Mouse (Mus musculus) heart, adult 11 months (tissue): ENCODE measurements around the gene Tex35.

Experiments
- DNase-seq: peaks from one replicate; pipeline ENCODE4 v3.0.0; 2022

The Tex35 gene

DNA sequence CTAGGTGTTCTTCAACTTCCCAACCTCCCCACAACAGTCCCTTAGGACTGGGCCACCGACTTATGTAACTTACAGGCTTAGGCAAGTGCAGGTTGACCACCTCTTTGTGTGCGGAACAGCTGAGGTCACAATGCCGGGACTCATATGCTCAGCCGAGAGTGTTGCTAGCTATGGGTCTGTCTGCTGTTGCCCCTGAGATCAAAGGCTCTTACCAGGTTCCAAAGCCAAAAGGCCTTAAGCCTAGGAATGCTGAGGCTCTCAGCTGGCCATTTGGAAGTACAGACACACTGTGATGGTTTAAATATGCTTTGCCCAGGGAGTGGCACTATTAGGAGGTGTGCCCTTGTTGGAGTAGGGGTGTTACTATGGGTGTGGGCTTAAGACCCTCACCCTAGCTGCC is at the start of gene Tex35:
Gene Tex35, minus strand, starts transcription at position 101 of the 400 bp plus-strand sequence.
- no peak for DNase-seq

DNA sequence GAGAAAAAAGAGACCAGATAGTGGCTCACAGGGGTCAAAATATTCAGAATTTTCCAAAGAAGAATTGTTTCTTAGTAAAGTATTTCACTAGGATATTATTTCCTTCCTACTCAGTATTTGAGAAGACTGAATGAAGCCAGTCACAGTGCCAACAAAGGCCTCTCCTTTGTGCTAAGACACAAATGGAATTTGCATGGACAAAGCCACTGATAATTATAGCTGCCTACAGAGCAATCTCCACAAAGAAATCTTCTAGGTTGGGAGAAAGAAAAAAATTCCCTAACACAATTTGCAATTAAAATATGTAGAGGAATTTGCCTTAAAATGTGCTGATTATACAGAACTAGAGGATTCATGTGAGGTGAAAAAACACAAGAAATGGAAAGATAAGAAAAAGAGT is 45.3 kb upstream of the Tex35 start:
- no peak for DNase-seq

DNA sequence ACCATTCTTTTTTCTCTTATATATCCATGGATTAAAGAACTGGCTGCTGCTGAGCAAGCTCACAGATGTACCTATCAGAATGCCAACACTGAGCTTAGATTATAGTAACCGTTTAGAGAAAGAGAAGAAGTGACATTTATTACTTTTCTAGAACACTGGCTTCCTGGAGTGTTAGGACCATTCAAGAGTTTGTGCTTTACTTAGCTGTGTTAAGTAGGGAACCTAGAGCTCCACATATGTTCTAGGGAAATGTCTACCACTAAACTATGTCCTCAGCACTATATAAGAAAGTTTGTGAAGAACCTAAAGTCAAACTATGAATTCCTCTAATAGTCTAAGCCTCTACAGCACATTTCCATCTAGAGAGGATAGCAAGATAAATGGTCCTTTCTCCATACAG is 41.6 kb upstream of the Tex35 start:
- no peak for DNase-seq

DNA sequence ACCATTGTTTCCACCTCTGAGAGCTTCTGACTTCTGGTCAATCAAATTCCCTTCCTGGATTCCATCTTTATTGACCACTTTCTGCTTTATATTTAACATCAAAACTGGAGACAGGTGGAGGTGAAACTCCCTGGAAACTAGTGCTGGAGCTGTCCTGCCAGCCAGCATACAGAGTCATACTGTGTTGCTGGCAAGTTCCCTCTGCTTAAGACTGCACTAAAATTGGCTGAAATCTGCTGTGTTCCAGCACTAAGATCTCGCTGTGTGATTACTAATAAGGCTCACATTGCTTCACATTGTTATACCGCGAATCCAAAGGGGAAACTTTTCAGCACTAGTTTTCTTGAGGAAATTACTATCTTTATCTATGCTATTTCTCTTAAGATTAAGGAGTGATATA is 36.1 kb upstream of the Tex35 start:
- no peak for DNase-seq

DNA sequence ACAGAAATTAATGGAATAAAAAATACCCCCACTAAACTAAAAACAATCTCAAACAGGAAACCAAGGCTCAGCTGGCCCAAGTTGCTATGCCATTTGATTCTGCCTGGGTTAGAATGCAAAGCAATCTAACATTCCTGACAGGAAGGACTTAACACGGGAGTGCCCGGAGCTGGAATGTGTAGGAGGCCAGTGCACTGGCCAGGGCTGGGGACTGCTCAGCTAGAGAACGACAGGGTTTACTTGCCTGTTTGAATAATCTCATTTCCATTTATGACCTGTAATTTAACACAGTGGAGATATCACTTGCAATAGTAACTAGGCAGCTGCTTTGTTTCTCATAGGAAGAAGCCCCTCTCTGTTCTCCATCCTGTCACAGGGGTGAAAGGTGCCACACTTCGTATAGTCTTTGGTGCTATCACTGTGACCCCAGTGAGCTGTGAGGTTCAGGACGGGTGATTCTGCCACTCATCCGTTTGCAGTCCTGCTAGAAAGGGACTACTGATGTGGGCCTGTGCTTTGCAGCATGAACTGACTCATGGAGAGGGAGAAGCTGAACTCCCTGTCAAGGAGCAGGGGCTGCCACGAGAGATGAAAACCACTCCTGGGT is 34.9 kb upstream of the Tex35 start:
- no peak for DNase-seq

DNA sequence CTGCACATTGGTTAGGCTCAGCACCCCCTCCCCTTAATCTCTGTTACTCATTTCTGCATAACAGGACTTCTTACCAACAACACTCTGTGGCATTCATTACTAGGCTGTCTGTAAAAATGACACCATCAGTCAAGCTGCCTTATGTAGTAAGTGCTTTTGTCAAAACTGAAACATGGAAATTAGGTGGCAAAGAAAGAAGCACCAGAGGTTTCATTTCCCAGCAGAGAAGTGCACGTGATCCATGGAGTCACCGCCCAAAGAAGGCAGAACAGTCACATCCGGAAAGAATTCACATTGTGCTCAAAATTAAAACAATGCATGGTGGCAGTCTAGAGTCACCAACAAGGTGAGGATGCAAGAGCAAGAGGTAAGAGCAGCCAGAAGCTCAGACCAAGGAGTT is 32.5 kb upstream of the Tex35 start:
- no peak for DNase-seq

DNA sequence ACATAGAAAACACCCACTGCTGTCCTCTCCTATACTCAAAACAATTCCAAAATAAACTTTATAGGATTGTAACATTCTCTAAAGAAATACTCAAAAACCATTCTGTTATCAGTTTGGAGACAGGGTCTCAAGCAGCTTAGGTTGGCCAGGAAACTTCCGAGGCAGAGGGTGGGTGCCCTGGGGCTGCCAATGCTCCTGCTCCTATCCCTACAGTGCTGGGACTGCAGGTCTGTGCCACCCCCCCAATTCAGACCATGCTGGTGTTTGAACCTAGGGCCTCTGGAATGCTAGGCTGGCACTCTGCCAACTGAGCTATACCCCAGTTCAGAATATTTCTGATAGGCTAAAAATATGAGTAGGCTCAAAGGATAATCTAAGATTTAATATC is 29.4 kb upstream of the Tex35 start:
- DNase-seq, result peak; percentile 79

DNA sequence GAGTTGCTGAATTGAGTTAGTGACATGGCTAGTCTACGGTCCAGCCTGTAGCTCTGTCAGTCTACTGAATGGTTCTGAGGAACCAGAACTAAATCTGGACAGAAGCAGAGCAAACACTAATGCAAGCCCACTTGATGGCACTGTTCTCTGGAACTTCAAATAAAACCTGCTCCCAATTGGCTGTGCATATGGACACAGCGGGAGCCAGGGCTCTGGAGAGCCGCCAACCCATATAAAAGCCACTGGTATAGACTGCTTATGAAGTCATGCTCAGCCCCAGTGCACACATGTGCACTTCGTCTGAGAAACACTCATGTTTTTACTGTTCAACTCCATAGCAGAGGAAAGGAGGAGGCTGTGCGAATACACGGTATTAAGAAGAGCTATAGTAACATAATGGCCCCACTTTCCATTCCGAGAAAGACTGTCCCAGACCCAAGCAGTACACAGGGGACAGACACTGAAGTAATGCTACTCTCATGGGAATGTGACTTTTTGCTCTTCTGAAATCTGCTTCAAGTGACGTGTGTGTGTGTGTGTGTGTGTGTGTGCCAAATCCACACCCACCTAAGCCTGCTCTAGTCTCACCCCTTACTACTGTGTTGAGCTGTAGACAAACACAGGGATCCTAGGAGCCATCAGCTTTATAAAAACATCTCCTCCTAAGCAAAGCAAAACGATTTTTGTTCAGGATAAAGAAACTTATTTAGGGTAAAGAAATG is 28.8 kb upstream of the Tex35 start:
- peak; percentile 86 for DNase-seq

DNA sequence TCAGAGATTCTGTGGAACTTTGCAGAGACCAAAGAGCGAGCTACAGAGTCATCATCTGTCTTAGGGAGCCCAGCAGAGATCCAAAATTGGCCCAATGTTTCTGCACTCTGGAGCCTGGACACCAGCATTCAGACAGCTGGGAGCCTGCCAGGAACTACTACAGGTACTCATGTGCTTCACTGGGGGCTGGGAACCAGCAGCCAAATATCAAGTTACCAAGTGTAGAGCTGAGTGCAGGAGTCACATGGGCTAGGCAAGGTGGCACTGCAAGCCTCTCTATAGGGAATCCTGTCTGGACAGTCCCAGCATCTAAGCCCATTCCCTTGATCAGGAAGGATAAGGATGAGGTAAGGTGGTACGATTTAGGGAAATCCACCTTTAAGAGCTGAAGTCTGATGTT is 19.7 kb upstream of the Tex35 start:
- peak; percentile 93 for DNase-seq

DNA sequence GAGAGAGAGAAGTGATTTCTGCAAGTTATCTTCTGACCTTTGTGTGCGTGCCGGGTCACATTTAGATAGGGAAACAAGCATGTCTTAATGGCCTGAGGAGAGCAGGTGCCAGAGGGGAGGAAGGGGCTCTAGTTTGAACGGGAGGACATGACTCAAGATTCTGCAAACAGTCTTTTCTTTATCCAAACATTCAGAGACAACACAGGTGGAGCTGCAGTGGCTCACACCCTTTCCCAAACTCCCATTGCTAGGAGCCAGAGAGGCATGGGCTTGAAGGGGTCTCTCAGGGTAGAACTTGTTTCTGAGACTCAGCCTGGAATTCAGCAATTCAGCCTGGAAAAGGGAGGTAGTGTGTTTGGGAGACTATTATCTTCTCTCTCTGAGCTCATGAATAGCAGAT is 15.4 kb upstream of the Tex35 start:
- DNase-seq, result peak; percentile 73

DNA sequence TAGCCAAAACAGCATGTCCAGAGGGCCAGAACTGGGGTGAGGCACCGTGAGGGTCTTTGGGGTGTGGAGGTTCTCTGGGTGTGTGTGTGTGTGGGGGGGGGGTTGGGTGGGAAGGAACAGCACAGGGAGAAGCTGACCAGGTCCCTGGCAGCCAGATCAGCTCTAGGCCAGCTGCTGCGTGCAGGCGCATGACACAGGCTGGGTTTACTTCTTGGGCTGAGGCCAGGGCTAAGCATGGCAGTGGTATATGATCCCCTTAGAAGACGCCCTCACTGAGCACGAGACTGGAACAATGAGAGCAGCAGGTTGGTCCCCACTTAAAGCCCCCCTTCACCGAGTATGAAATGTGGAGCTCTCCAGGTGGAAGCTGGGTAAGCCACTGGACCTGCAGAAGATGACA is 10.7 kb upstream of the Tex35 start:
- peak; percentile 56 for DNase-seq

DNA sequence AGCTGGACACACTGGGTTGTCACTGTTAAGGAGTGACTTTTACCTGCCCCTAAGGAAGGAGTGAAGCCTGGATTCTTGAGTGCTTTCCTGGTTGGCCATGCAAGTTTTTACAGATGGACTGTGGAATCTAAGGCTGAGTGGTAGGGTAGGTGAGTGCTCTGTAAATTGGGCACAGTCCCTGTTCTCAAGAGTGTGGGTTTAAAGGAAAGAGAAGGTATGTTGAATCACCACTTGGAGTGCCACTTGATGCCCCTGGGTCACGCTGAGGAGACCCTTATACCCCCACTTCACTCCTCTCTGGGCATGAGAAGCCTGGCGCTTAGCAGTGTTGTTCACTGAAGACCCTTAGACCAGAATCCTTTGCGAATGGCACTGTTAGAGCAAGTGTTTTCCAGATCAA is 9.0 kb upstream of the Tex35 start:
- no peak for DNase-seq

DNA sequence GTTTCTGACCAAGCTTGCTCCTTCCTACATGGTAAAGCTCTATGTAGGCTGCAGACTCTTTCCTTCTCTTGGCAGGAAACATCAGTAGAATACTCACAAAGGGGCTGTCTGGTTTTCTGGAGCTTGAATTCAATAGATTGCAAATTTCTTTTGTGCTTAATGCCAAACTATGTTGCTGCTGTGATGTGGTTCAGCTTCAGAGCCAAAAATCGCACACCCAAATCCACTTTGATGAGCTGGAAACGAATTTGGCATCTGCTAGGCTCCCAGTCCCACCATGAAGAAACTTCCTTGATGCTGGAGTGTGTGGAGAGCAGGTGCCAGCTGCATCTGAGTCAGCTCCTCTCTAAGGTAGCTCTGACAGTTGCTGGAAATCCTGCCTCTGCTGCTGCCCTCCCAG is 6.0 kb upstream of the Tex35 start:
- no peak for DNase-seq

DNA sequence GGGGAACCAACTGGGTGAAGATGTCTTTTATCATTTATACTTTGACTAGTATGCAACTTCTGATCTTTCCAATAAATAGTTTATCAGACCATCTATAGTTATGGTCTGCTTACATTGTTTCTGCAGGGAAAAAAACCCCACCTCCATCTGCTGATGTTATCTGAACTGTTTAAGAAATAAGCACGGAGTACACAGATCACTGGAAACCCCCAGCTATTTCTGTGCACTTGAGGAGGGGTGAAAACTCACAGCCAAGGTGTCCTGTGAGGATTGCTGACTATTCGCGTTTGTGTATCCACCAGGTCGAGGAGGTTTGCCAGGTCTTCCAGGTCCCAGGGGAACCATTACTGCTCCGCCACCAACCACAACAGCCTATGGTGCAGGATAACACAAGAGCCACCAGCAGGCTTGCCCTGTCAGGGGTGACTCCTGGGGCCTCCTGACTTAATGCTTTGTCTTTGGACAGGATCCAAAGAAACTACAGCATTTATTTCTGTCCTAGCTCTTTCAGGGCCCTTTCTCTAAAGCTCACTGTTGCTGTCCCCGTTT is 1.9 kb upstream of the Tex35 start:
- DNase-seq, result no peak

DNA sequence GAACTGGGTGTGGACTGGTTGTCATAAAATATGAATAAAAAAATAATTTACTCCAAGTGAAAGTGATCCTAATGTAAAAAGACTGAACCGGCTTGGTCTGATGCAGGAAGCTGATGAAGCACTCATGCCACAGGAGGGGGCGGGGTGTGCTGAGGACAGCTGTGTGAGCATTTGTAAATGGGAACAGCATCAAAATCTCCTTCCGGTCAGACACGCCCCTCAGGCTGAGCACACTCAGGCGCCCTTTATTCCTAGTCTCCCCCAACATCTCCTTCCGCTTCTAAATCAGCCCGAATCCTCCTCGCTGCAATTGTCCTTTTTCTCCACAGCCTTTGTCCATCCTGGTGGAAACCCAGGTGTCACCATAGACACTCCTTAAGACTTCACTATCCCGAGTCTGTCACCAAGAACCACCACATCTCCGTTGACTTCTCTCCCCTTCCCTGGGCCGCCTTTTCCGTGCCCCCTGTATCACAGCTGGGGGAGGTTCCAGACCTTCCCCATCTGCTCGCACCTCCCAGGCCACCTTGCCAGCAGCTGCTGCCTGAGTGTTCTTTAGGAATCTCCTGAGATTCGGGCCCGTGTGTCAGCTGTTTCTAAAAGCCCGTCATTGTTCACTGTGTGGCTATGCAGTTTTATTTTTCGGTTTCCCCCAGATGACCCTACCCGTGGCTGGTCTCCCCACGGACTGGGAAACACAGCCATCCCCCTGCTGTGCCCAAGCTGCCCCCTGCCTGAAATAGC is 7.2 kb downstream of the Tex35 start:
- peak; percentile 97 for DNase-seq

DNA sequence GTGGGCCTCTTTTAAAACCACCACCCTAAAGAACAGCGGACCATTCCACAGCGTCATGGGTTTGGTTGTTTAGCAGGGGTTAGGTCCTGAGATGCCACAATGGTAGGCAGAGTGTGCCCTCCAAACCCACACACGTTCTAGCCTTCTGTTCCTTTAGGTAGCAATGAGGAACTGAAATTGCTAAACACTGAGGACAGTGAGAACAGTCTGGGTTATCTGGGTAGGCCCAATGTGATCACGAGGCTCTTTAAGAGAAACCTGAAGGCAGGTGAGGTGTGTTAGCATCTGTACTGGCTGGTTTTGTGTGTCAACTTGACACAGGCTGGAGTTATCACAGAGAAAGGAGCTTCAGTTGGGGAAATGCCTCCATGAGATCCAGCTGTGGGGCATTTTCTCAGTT is 12.9 kb downstream of the Tex35 start:
- no peak for DNase-seq

DNA sequence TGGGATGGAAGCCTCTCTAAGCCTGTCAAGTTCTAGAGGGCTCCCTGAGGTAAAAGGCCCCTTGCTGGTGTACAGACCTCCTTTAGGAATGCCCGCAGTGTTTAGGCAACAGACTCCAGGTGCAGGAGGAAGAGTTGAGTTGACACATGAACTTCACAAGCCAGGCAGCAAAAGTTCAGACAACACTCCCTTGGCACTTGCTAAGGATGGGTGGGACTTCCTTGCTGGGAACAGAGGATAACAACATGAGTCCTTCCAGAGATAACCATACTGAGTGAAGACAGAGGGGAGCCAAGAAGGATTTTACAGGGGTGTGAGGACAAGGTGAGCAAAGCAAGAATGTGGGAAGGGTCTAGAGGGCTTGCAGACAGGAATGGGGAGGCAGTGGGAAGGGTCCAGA is 15.9 kb downstream of the Tex35 start:
- peak; percentile 95 for DNase-seq

DNA sequence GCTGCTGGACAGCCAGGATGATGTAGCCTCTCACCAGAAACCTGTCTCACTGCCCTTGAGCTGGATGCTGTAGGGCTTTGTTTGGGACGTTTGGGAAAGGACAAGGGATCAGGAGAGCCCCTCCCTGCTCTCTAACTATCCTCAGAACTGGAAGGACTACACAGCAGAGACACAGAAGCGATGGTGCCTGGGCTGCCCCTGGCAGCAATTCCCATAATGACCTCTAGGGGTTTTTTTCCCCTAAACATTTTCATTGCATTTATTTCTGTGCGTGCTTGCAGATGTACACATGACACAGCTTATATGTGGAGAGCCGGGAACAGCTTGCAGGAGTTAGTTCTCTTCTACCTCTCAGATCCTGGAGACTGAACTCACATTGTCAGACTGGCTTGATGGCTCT is 16.3 kb downstream of the Tex35 start:
- no peak for DNase-seq

DNA sequence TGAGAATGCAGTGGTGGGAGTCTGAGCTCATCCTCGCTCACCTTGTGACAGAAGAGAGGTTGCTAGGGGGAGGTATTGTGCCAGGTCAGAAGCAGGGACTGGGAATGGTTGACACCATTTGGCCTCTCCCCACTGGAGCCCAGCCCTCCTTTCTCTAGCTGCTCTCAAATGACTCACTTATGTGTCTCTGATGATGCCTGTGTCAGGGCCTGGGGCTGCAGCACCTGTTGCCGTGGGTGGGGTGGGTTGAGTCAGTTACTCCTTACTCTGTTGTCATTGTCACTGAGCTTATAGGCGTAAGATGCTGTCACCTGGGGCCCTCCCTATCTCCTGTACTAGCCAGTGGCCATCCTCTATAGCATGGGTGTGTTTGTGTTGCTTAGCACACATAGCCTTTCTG is 17.6 kb downstream of the Tex35 start:
- no peak for DNase-seq

DNA sequence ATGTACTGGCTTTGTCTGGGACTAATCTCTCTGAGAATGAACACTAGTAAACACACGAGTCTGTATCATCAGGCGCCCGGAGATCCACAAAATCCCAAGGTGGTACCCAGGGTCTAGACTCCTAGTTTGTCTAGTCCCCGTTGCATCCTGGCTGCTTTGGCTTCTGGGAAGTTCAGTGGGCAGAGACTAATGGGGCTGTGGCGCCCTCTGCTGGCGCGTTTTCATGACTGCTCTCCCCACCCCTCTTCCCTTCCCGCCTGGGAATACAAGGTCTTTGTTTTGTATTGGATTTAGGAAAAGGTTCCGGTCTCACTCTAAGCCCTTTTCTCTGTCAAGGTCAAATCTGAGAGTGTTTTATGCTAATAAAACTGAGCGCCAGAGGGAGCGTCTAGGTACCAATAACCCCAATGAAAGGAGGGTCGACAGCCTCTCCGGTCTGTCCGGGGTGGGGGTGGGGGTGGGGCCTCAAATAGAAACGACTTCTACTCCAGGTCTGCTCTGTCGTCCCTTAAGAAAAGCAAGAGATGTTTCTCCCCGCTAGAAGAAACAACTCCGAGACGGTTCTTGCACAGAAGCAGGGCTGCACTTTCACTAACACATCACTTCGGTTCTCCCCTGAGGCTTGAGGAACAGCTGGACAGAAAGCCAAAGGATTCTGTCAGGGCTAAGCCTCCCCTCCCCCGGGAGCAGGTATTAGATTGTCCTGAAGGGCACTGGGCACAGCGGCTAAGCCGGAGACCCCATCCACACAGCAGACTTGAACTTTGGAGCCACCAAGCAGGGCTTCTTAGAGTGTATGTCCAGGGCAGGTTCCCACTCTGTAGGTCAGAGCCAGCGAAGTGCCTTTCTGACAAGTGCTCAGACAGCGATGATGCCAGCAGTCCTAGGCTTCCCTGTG is 22.1 kb downstream of the Tex35 start:
- peak; percentile 91 for DNase-seq

DNA sequence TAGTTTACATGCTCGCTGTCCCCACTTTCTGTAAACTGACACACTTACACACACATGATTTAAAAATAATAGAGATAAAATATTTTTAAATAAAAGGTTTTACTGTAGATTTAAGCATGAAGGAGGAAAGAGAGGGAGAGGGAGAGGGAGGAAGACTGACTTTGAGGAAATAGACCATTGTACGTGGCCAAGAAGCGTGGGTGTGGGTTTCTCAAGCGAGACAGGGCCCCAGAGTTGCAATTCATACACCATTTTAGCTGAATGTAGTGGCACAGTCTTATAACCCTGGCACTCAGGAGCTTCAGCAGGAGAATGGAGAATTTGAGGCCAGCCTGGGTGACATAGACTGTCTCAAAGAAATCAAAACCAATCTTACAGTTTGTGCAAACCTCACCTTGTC is 25.5 kb downstream of the Tex35 start:
- DNase-seq, result no peak

DNA sequence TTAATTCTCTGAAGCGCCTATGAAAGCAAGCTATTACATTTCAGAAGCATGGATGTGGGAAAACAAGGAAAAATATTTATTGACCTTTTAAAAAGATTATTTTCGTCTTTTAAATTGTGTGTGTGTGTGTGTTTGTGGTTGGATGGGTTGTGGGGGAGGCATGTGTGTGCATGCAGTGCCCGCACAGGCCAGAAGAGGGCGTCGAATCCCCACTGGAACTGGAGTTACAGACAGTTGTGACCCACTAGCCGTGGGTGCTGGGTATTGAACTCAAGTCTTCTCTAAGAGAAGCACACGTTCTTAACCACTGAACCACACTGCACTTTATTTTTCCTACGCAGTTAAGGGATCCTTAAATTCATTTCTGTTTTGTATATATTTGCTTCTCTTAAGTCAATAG is 26.5 kb downstream of the Tex35 start:
- DNase-seq, result no peak
